Mouse (Mus musculus) kidney, adult 8-10 months (tissue): ENCODE data around the gene Krt25.
A peak's percentile ranks its signal among the peaks of the same experiment; 100 is the strongest.

Source experiments
- DNase-seq, 2 experiments: peaks; one replicate each; pipeline ENCODE4 v3.0.0; 2022

The Krt25 gene

GRCm38 (mm10) chr11:99275624-99276023, 47.1 kb downstream of the Krt25 start:
- DNase-seq = no peak

GRCm38 (mm10) chr11:99272721-99273120, 50.0 kb downstream of the Krt25 start:
- no peak for DNase-seq

- DNase-seq = no peak
These were observed 53.6 kb downstream of the Krt25 start for GRCm38 (mm10) chr11:99269192-99269591.

GRCm38 (mm10) chr11:99265796-99266195, 57.0 kb downstream of the Krt25 start:
- DNase-seq = peak; percentile 20 to 22
